Mouse (Mus musculus): ENCODE measurements around the gene Xpr1. TPM values are rescaled to one million over a fixed set of nuclear protein-coding genes. Genes with fewer than 3 reads are reported as not detected.

Gene Xpr1
- total RNA-seq (2021) = 10 to 100 TPM; 39.5 to 62.2 TPM
- long read RNA-seq, experiment 1, partial matches to known transcripts = 0 of 13 reads
- long read RNA-seq, experiment 1, other reads (novel, unspliced or antisense) = 13 of 13 reads
- long read RNA-seq, experiment 2, partial matches to known transcripts = 0 of 6 reads
- long read RNA-seq, experiment 2, other reads (novel, unspliced or antisense) = 6 of 6 reads

DNA sequence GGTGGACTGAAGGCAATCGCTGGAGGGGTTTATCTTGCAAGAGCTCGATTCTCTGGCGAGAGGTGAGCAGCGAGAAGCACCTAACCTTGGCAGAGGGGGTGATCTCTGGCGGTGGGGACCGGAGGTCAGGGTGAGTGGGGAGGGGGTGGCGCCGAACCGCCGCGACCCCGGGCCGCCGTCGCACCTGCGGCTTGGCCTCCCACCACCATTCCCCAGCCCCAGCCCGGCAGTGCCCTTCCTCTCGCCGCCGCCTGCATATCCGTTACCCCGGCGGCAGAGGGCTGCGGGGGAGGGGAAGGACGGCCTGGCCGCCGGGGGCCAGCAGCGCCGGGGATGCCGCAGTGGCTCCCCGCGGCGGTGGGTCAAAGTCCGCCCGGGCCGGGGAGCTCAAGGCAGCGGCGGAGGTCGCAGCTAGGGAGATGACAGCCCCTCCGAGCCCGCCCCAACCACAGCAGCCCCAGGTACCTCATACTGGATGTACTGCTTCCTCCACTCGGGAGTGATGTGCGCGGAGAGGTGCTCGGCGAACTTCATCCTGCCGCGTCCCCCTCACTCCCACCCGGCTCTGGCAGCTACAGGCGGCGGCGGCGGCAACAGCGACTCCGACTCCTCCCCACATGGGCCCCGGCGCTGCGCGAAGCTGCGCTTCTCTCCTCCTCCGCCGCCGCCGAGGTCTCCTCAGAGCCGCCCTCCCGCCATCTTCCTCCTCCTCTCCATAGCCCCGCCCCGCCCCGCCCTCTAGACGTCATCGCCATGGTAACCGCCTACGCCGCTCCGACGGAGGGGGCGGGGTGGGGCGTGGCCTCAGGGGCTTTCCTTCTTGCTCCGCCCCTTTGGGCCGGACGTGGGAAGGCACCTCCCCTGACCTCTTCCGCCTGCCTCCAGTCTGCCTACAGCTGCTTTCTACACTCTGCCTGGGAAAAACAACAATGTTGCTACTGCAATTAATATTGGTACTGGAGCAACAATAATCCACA is at the start of gene Xpr1:
Xpr1 (minus strand) TSS at position 715 of the 977 bp plus-strand sequence.
- peak within 1 kb of the TSS; percentile 90 for H3K27ac ChIP-seq
- peak; percentile 37 for TF ChIP-seq CTCF (IDR thresholded peaks at IDR 0.05)
- intact Hi-C loops (cut with DNase I) = loop anchor here (5.0 kb wide), 4 partner anchors 70 to 125 kb away; no protein-coding TSS in a partner anchor
- peak; percentile 96 for DNase-seq
- peak within 1 kb of the TSS; percentile 99 for H3K4me3 ChIP-seq

DNA sequence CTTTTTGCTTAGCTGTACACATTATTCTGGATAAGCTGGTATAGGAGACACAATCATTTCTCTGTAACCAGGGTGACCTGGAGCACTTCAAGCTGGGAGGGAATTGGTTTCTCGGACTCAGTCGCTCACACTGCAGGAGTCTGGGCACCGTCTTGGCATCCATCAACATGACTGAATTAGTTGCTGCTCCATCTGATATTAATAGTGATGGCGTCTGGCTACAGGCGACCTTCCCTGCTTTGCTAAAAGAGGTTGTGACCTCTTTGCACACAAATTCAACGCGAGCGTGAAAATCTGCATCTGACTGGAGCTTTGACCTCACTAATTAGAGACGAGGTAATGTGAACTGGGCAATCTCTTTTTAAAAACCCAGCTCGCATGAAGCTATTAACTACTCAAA is 46.2 kb upstream of the Xpr1 start:
- intact Hi-C loops (cut with DNase I) = loop anchor here (5.0 kb wide), 1 partner anchor 39 kb away; no protein-coding TSS in a partner anchor
- no peak for TF ChIP-seq CTCF (IDR thresholded peaks at IDR 0.05)
- DNase-seq = no peak
- no peak overlapping the region for H3K27ac ChIP-seq
- no peak overlapping the region for H3K4me3 ChIP-seq

DNA sequence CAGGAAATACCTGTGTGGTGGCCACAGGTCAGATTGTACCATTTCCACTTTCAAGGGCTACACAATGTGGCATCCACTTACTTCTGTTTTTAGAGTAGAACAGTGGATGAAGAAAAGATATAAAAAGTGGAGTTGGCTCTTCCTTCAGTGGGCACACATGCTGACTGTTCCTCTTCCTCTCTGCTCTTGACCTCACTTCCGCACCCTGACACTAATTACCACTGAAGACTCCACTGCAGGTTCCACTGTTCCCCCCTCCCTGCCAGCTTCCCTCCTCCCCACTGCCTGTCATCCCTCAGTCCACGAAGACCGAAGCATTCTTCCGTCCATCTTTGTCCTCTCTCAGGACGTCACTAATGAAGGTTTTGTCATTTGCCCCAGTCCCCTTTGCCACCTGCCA is 45.4 kb upstream of the Xpr1 start:
- intact Hi-C loops (cut with DNase I) = loop anchor here (5.0 kb wide), 1 partner anchor 40 kb away; no protein-coding TSS in a partner anchor
- no peak for DNase-seq
- no peak for TF ChIP-seq CTCF (IDR thresholded peaks at IDR 0.05)
- H3K4me3 ChIP-seq = no peak overlapping the region
- H3K27ac ChIP-seq = no peak overlapping the region

DNA sequence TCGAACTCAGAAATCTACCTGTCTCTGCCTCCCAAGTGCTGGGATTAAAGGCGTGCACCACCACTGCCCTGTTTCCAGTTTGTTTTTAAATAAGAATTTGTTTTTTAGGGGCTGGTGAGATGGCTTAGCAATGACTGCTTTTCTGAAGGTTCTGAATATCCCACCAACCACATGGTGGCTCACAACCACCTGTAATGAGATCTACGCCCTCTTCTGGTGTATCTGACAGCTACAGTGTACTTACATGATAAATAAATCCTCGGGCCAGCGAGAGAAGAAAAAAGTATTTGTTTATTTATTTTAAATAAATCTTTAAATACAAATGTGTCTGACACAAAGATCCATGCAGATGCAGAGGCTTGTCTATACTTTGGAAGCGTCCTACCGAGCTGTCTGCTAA is 40.3 kb upstream of the Xpr1 start:
- intact Hi-C loops (cut with DNase I) = no loop called here
- peak; percentile 26; the same call in 1 of the 2 replicates for TF ChIP-seq CTCF (IDR thresholded peaks at IDR 0.05)
- H3K4me3 ChIP-seq = no peak overlapping the region
- DNase-seq = no peak
- H3K27ac ChIP-seq = no peak overlapping the region

DNA sequence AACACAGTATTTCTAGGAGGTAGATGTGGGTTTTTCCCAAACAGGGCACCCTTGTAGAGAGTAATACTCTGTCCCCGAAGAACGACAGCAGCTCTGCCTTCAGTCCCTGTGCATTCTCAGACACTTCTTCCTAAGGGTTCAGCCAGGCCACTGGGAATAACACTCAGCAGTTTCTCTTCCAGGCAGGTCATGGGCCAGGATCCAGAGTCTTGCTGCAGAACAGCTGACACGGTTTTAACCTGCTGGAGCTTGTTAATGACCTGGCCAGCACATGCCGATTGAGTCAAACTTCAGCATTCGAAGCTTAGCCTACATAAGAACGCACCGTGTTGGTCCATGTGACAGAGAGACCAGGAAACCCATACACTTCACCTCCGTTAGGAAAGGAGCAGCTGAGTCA is 36.0 kb upstream of the Xpr1 start:
- peak; percentile 90 for DNase-seq
- peak overlapping the region; percentile 87 for H3K27ac ChIP-seq
- H3K4me3 ChIP-seq = peak overlapping the region; percentile 32; the same call in 1 of the 2 replicates
- no peak for TF ChIP-seq CTCF (IDR thresholded peaks at IDR 0.05)
- intact Hi-C loops (cut with DNase I) = no loop called here

DNA sequence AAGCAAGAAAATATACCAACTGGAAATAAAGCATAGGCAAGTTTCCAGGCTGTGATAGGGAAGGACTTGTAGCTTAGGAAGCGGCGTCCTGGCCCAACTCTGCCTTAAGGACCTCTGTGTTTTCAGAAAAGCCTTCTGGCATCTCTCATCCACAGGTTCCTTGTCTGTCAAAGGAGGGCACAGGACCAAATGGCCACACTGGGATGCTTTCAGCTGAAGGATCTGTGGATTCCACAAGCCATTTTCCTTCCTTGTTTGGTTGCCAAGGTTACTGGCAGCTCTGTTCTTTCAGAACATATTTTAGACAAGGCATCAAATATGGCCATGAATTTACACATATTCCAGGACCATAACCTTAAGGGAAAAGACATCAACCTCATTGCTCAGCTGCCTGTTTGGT is 31.7 kb upstream of the Xpr1 start:
- Histone ChIP-seq H3K4me3 (no peak overlapping the region), H3K27ac (no peak overlapping the region)
- intact Hi-C loops (cut with DNase I) = no loop called here
- no peak for TF ChIP-seq CTCF (IDR thresholded peaks at IDR 0.05)
- no peak for DNase-seq

DNA sequence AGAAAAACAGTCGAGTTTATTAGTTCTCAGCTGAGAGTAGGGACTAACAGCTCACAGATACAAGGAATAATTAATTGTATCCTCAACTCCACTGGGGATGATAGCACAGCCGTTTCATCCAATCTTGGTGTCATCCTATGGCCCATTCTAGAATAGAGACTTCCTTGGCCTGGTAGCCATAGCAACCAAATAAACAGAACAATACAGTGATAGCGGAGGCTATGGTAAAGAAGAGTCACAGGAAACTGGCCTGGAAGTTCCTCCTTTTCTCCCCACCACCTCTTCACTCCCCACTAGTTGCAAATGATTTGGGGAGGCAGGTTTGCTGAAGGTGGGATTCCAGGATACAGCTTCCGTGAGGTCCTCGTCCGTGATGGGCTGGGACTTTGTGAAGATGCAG is 30.1 kb upstream of the Xpr1 start:
- Histone ChIP-seq H3K4me3 (no peak overlapping the region), H3K27ac (no peak overlapping the region)
- DNase-seq = no peak
- TF ChIP-seq CTCF (IDR thresholded peaks at IDR 0.05) = no peak
- intact Hi-C loops (cut with DNase I) = no loop called here

DNA sequence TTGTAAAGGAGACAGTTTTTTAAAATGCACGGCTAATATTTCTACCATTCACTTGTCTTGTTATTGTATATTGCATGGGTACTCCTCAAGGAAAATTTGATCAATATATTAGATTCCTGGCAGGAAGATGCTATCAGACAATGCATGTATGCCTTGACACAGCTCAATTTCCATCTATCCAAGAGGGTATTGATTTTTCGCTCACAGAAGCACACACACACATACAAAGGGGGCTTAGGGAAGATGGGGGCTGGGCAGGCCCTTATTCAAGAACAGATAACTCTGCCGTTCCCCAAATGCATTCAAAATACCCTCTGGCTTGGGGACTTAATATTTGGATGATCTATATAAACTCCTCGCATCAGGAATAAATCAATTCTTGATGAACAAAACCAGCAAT is 25.9 kb upstream of the Xpr1 start:
- Histone ChIP-seq H3K4me3 (no peak overlapping the region), H3K27ac (no peak overlapping the region)
- no peak for DNase-seq
- intact Hi-C loops (cut with DNase I) = no loop called here
- TF ChIP-seq CTCF (IDR thresholded peaks at IDR 0.05) = no peak

DNA sequence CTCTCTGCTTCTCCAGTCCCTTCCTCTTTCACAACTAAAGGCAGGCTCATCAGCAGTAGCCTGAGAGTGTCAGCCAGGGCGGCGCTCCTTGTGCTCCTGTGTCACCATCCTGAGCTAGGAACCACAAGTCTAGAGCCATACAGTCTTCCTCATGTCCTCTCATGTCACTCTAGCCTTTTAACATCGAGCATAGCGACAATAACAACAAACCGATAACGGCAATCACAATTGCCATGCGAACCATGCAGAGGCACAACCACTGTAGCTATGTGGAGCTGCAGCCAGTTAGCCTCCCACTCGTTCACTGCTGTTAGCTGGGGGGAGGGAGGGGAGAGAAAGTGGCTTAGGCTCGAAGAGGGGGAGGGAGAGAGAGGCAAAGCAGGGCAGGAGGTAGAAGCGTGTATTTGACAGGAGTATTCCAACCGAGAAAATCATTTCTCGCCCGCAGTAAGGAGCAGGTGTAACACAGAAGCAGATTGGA is 25.3 kb upstream of the Xpr1 start:
- Histone ChIP-seq H3K27ac (no peak overlapping the region), H3K4me3 (no peak overlapping the region)
- DNase-seq = no peak
- TF ChIP-seq CTCF (IDR thresholded peaks at IDR 0.05) = no peak
- intact Hi-C loops (cut with DNase I) = no loop called here

DNA sequence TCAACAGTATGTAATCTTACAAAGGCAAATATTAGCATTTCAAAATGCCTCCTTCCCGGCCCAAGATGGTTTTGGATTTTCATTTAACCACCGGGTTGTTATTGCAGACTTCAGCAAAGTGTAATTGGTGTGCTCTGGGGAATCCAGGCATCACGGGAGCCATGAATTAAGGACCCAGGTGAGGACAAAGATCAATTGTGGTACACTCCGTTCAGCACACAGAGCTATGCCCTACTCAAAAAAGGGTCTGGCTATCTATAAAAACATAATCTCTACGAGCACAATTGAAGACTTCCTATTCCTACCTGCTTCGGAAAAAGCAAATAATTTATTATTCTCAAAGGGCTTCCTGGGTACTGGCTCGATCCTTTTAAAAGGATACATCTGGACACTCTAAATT is 22.3 kb upstream of the Xpr1 start:
- DNase-seq = no peak
- no peak for TF ChIP-seq CTCF (IDR thresholded peaks at IDR 0.05)
- Histone ChIP-seq H3K4me3 (no peak overlapping the region), H3K27ac (no peak overlapping the region)
- intact Hi-C loops (cut with DNase I) = no loop called here

DNA sequence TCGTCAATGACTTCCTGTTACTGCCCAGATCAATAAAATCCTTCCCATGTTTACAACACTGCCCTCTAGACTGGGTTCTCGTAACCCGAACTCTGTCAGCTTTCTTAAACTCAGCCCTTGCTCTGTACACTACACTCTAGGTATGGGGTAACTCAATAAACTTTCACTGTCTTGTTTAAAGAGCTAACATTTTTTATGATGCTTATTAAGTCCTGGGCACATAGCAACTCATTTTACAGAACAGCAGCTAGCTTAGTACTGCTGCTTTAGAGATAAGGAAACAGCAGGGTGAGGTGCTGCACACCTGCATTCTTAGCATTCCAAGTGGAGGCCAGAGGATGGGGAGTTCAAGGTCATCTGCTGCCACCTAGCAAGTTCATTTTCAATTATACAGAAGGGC is 21.3 kb upstream of the Xpr1 start:
- no peak for DNase-seq
- no peak for TF ChIP-seq CTCF (IDR thresholded peaks at IDR 0.05)
- Histone ChIP-seq H3K4me3 (no peak overlapping the region), H3K27ac (no peak overlapping the region)
- intact Hi-C loops (cut with DNase I) = no loop called here

DNA sequence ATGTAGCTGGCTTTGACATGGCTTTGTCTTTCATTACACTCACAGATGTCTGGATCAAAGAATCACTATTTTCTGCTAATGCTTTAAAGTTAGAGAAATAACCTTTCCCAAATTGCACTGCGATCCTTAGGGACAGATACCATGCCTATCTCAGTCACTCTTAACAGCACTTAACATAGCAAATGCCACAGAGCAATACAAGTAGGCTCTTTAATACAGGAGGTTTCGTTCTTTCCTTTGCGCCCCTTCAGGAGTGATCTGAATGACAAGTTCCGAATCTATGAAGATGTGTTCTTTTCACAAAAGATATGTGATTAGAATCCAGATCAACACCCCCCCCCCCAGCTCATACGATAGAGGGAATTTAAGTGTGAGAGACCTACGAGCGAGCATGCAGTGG is 12.1 kb upstream of the Xpr1 start:
- Histone ChIP-seq H3K27ac (no peak overlapping the region), H3K4me3 (no peak overlapping the region)
- no peak for DNase-seq
- TF ChIP-seq CTCF (IDR thresholded peaks at IDR 0.05) = no peak
- intact Hi-C loops (cut with DNase I) = no loop called here
